20 mouse cellular contexts compared by ENCODE assay signal in the genomic region with DNA sequence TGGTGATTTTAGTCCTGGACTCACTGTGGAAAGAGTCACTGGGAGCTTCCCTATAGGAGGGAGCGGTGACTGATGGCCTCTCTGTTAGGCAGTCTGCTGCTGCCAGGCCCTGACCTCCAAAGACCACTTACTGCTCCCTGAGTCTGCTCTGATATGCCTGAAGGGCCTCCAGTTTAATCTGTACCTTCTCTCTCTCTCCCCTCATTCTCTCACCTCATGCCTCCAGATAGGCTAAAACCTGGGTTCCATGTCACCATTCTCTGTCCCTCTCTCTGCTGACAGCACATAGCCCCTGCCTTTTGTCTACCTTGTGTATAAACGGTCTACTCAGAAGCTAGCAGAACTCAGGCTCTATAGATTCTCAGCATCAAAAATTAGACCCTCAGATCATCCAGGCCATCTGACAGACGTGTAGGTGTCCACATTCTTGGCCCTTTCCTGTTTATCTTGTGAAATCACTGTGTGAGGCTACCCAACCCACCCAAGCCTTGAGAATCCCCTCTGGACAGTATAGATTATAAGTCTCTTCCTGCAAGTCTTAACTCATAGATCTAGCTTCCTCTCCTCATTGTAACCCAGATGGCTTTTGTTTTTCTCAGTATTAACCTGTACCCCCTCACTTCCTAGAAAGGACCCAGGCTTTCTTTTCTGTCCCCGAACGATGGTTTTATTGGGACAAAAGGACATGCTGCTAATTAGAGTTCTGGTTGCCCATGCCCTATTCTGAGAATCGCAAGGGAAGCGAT. TPM values are rescaled to one million over a fixed set of nuclear protein-coding genes. Genes with fewer than 3 reads are reported as not detected.
A peak's percentile ranks its signal among the peaks of the same experiment; 100 is the strongest.
DNase-seq lines count a peak whose midpoint lies in the region; ATAC-seq and TF ChIP-seq lines count a peak whose summit lies in the region.
"Had no signal": no experiment of that assay in that cellular context is flagged by ENCODE, and none has a peak within 500 bp of the region (broad histone marks: within the 10 kb centered on the region; RNA-seq: fewer than 3 reads in every experiment).

No protein-coding gene starts in this region.

- 77% methylated on average over 7 of the region's 7 CpGs for WGBS in intestine, embryonic 14.5 days
- 72% methylated on average over 7 of the region's 7 CpGs for WGBS in intestine, postnatal 0 days
- 36% methylated on average over 7 of the region's 7 CpGs for WGBS in midbrain, embryonic 12.5 days
- whole genome bisulfite sequencing in midbrain, embryonic 16.5 days: 39% methylated on average over 7 of the region's 7 CpGs
- 70% methylated on average over 7 of the region's 7 CpGs for WGBS in limb, embryonic 15.5 days

- peaks cover 18% of the 10 kb centered on the region for H3K36me3 ChIP-seq in intestine, embryonic 14.5 days (ENCODE audit: control insufficient read depth, insufficient read depth, low read length)
- peaks cover 3% of the 10 kb centered on the region; the same call in 1 of the 2 replicates for H3K36me3 ChIP-seq in intestine, postnatal 0 days (ENCODE audit: control insufficient read depth, insufficient read depth)
- no peaks in the 10 kb centered on the region; the same call in 1 of the 2 replicates for H3K36me3 ChIP-seq in midbrain, embryonic 12.5 days
- no peaks in the 10 kb centered on the region for H3K36me3 ChIP-seq in midbrain, embryonic 16.5 days (ENCODE audit: control insufficient read depth, insufficient read depth, low read length)
- peaks cover 10% of the 10 kb centered on the region; the same call in 1 of the 2 replicates for H3K36me3 ChIP-seq in limb, embryonic 15.5 days
- H3K36me3 ChIP-seq: liver, embryonic 13.5 days had no signal

- no peaks in the 10 kb centered on the region for H3K27me3 ChIP-seq in intestine, embryonic 14.5 days (replicated peaks; ENCODE audit: control insufficient read depth, insufficient read depth, low read length)
- no peaks in the 10 kb centered on the region for H3K27me3 ChIP-seq in intestine, postnatal 0 days (replicated peaks; ENCODE audit: control insufficient read depth, insufficient read depth, low read length)
- no peaks in the 10 kb centered on the region for H3K27me3 ChIP-seq in midbrain, embryonic 12.5 days
- no peaks in the 10 kb centered on the region for H3K27me3 ChIP-seq in midbrain, embryonic 16.5 days (ENCODE audit: control insufficient read depth, insufficient read depth, low read depth, low read length)
- H3K27me3 ChIP-seq in limb, embryonic 15.5 days: no peaks in the 10 kb centered on the region
- H3K27me3 ChIP-seq: liver, embryonic 13.5 days had no signal

- H3K4me1 ChIP-seq in intestine, embryonic 14.5 days (replicated peaks; ENCODE audit: control insufficient read depth, insufficient read depth, low read length): peaks cover 13% of the 10 kb centered on the region
- H3K4me1 ChIP-seq in intestine, postnatal 0 days (replicated peaks; ENCODE audit: control insufficient read depth, insufficient read depth, low read length): peaks cover 5% of the 10 kb centered on the region
- H3K4me1 ChIP-seq in midbrain, embryonic 12.5 days: peaks cover 60% of the 10 kb centered on the region
- peaks cover 7% of the 10 kb centered on the region; the same call in 1 of the 2 replicates for H3K4me1 ChIP-seq in midbrain, embryonic 16.5 days (ENCODE audit: control insufficient read depth, insufficient read depth, low read length)
- peaks cover 9% of the 10 kb centered on the region for H3K4me1 ChIP-seq in limb, embryonic 15.5 days
- H3K4me1 ChIP-seq: liver, embryonic 13.5 days; megakaryocyte, embryonic 14.5 days had no signal

- no peak overlapping the region for H3K9ac ChIP-seq in intestine, embryonic 14.5 days (ENCODE audit: low read length)
- no peak overlapping the region for H3K9ac ChIP-seq in intestine, postnatal 0 days (ENCODE audit: low read depth, low read length)
- no peak overlapping the region for H3K9ac ChIP-seq in midbrain, embryonic 12.5 days (replicated peaks)
- H3K9ac ChIP-seq in midbrain, embryonic 16.5 days (ENCODE audit: low read depth, low read length): no peak overlapping the region
- H3K9ac ChIP-seq in limb, embryonic 15.5 days: no peak overlapping the region
- H3K9ac ChIP-seq: liver, embryonic 13.5 days had no signal

- H3K4me2 ChIP-seq in intestine, embryonic 14.5 days (ENCODE audit: low read length): no peak overlapping the region
- H3K4me2 ChIP-seq in intestine, postnatal 0 days (replicated peaks; ENCODE audit: low read depth): no peak overlapping the region
- H3K4me2 ChIP-seq in midbrain, embryonic 12.5 days (replicated peaks): no peak overlapping the region
- H3K4me2 ChIP-seq in midbrain, embryonic 16.5 days (ENCODE audit: low read length): no peak overlapping the region
- no peak overlapping the region for H3K4me2 ChIP-seq in limb, embryonic 15.5 days
- H3K4me2 ChIP-seq: liver, embryonic 13.5 days had no signal

- DNase-seq in heart, adult 11 months: peak; percentile 34
- DNase-seq in heart, adult 18-20 months: no peak
- DNase-seq in intestine, embryonic 14.5 days (ENCODE audit: low spot score): peak; percentile 51
- no peak for DNase-seq in layer of hippocampus, adult 9-11 months
- DNase-seq: cerebellum, adult 11-12 months; liver, embryonic 13.5 days; right cerebral cortex, postnatal 4 days had no signal

- H3K9me3 ChIP-seq in intestine, embryonic 14.5 days (ENCODE audit: control insufficient read depth, low read length): no peaks in the 10 kb centered on the region
- no peaks in the 10 kb centered on the region for H3K9me3 ChIP-seq in intestine, postnatal 0 days (ENCODE audit: control insufficient read depth)
- no peaks in the 10 kb centered on the region for H3K9me3 ChIP-seq in midbrain, embryonic 12.5 days
- H3K9me3 ChIP-seq in midbrain, embryonic 16.5 days (replicated peaks; ENCODE audit: control insufficient read depth, low read length, poor library complexity, severe bottlenecking): no peaks in the 10 kb centered on the region
- no peaks in the 10 kb centered on the region for H3K9me3 ChIP-seq in limb, embryonic 15.5 days
- H3K9me3 ChIP-seq: liver, embryonic 13.5 days; megakaryocyte, embryonic 14.5 days had no signal

- no peak overlapping the region for H3K27ac ChIP-seq in intestine, embryonic 14.5 days (ENCODE audit: low read depth)
- H3K27ac ChIP-seq in intestine, postnatal 0 days (ENCODE audit: low read depth, low read length): no peak overlapping the region
- peak overlapping the region; percentile 56 for H3K27ac ChIP-seq in midbrain, embryonic 12.5 days (replicated peaks)
- no peak overlapping the region for H3K27ac ChIP-seq in midbrain, embryonic 16.5 days (ENCODE audit: low read length)
- H3K27ac ChIP-seq in limb, embryonic 15.5 days: peak overlapping the region; percentile 50
- H3K27ac ChIP-seq: liver, embryonic 13.5 days had no signal

- no peak for ATAC-seq in intestine, embryonic 14.5 days (replicated peaks; ENCODE audit: low FRiP score, low TSS enrichment, low read depth)
- ATAC-seq in intestine, postnatal 0 days: no peak
- ATAC-seq in midbrain, embryonic 12.5 days (ENCODE audit: low FRiP score, low read depth): no peak
- ATAC-seq in midbrain, embryonic 16.5 days: no peak
- no peak for ATAC-seq in limb, embryonic 15.5 days (ENCODE audit: insufficient number of reproducible peaks, low FRiP score, low TSS enrichment, low read depth)

- no peak for TF ChIP-seq CTCF in intestine, postnatal 0 days (IDR thresholded peaks at IDR 0.05; ENCODE audit: low read depth)

- H3K4me3 ChIP-seq in intestine, embryonic 14.5 days (ENCODE audit: low read depth, low read length): no peak overlapping the region
- H3K4me3 ChIP-seq in intestine, postnatal 0 days (ENCODE audit: low read depth, low read length): no peak overlapping the region
- no peak overlapping the region for H3K4me3 ChIP-seq in midbrain, embryonic 12.5 days
- no peak overlapping the region for H3K4me3 ChIP-seq in midbrain, embryonic 16.5 days (ENCODE audit: low read depth, low read length)
- no peak overlapping the region for H3K4me3 ChIP-seq in limb, embryonic 15.5 days
- H3K4me3 ChIP-seq: liver, embryonic 13.5 days; megakaryocyte, embryonic 14.5 days had no signal

RNA-seq across cellular contexts. Expression of gene Plagl1, which starts 57.9 kb away (rescaled TPM):
- total RNA-seq in heart, adult 18-20 months (2021): 1 to 10 TPM; 6.2 to 9.4 TPM
- polyA plus RNA-seq in intestine, embryonic 14.5 days (2014; fragmentation: Nextera tagmentation; extraction: Ambion mirVana): 266 and 288 TPM in 2 replicates
- 67.6 and 71.6 TPM in 2 replicates for polyA plus RNA-seq in intestine, postnatal 0 days (2015; fragmentation: Nextera tagmentation; extraction: Ambion mirVana)
- polyA plus RNA-seq in midbrain, embryonic 12.5 days (2016; fragmentation: Nextera tagmentation; extraction: Ambion mirVana): 77.2 and 98.5 TPM in 2 replicates
- polyA plus RNA-seq in midbrain, embryonic 16.5 days (2015; fragmentation: Nextera tagmentation; extraction: Ambion mirVana): 26.3 and 31.0 TPM in 2 replicates
- polyA plus RNA-seq in limb, embryonic 15.5 days (2015; fragmentation: Nextera tagmentation; extraction: Ambion mirVana): 204 and 225 TPM in 2 replicates
- total RNA-seq: MEL; neutrophil, adult 5-6 weeks had no signal

RNA-seq across cellular contexts. Expression of gene Zc2hc1b, which starts 59.6 kb away (rescaled TPM):
- not detected for total RNA-seq in heart, adult 18-20 months (2021)
- polyA plus RNA-seq in intestine, embryonic 14.5 days (2014; fragmentation: Nextera tagmentation; extraction: Ambion mirVana): not detected in 2 replicates
- polyA plus RNA-seq in intestine, postnatal 0 days (2015; fragmentation: Nextera tagmentation; extraction: Ambion mirVana): not detected in 2 replicates
- polyA plus RNA-seq in midbrain, embryonic 12.5 days (2016; fragmentation: Nextera tagmentation; extraction: Ambion mirVana): not detected in 2 replicates
- polyA plus RNA-seq in midbrain, embryonic 16.5 days (2015; fragmentation: Nextera tagmentation; extraction: Ambion mirVana): not detected in 2 replicates
- not detected in 2 replicates for polyA plus RNA-seq in limb, embryonic 15.5 days (2015; fragmentation: Nextera tagmentation; extraction: Ambion mirVana)
- total RNA-seq: gastrocnemius, adult 18-20 months; left cerebral cortex, adult 8-10 months; MEL; neutrophil, adult 5-6 weeks had no signal
- polyA plus RNA-seq: C2C12; embryonic facial prominence, embryonic 11.5 days; hindbrain, embryonic 16.5 days; large intestine, adult 2 months; liver, embryonic 13.5 days had no signal

Comparison
In these comparisons a context has a peak if more than half of its experiments do, and no peak if none do; other contexts are left out.
1. DNase-seq: peak in heart, adult 11 months (single experiment) and intestine, embryonic 14.5 days (single experiment); none in heart, adult 18-20 months (0 of 2) and layer of hippocampus, adult 9-11 months (single experiment).
2. H3K27ac ChIP-seq: peak in midbrain, embryonic 12.5 days (single experiment) and limb, embryonic 15.5 days (single experiment); none in intestine, embryonic 14.5 days (single experiment), intestine, postnatal 0 days (single experiment) and midbrain, embryonic 16.5 days (single experiment).